Mouse (Mus musculus) heart, adult 2 months (tissue): Measurements from ENCODE around the gene Ahrr. TPM values are rescaled to one million over a fixed set of nuclear protein-coding genes. Genes with fewer than 3 reads are reported as not detected.

Experiments used
- DNase-seq, 2 experiments: peaks; one replicate each; pipeline ENCODE4 v3.0.0; 2021
- H3K27ac ChIP-seq: fragments of 200-600 bp; 2 replicates; pipeline ENCODE4 v1.8.1; 2022
- H3K27me3 ChIP-seq: fragments of 200-500 bp; 2 replicates; pipeline ENCODE4 v1.6.1; 2012; ENCODE audit warnings: mild to moderate bottlenecking, low read length, inconsistent platforms, mixed read lengths; ENCODE audit not compliant: control insufficient read depth, insufficient read depth
- H3K36me3 ChIP-seq: fragments of 200-500 bp; 2 replicates; pipeline ENCODE4 v1.6.1; 2012; ENCODE audit warnings: low read length, inconsistent platforms; ENCODE audit not compliant: control insufficient read depth, insufficient read depth
- H3K4me1 ChIP-seq: fragments of 200-500 bp; 2 replicates; pipeline ENCODE4 v1.6.1; 2011; ENCODE audit warnings: low read length; ENCODE audit not compliant: control insufficient read depth, insufficient read depth
- H3K4me3 ChIP-seq: fragments of 200-600 bp; 2 replicates; pipeline ENCODE4 v1.8.1; 2022
- H3K79me2 ChIP-seq: fragments of 200-500 bp; replicated peaks from 2 replicates; pipeline ENCODE4 v1.6.1; 2012; ENCODE audit warnings: mild to moderate bottlenecking, inconsistent platforms, low read length, moderate library complexity, mixed read lengths; ENCODE audit not compliant: control insufficient read depth, insufficient read depth
- H3K9ac ChIP-seq: fragments of 200-500 bp; 2 replicates; pipeline ENCODE4 v1.6.1; 2012; ENCODE audit warnings: low read depth, mild to moderate bottlenecking, control low read depth, inconsistent platforms, low read length, mixed read lengths
- CTCF ChIP-seq: fragments of 200-600 bp; IDR thresholded peaks from 2 replicates; pipeline ENCODE4 v1.8.1; 2022; ENCODE audit warnings: antibody characterized with exemption, mild to moderate bottlenecking, moderate library complexity
- EP300 ChIP-seq: fragments of 200-500 bp; IDR thresholded peaks from 2 replicates; pipeline ENCODE4 v1.6.1; 2011; ENCODE audit warnings: low read depth, low read length, control low read depth; ENCODE audit not compliant: insufficient read depth
- POLR2A ChIP-seq: fragments of 200-500 bp; IDR thresholded peaks from 2 replicates; pipeline ENCODE4 v1.6.1; 2011; ENCODE audit warnings: mild to moderate bottlenecking, low read depth, low read length, control low read depth; ENCODE audit not compliant: insufficient read depth
- WGBS: fragments of 180-500 bp; shearing (Covaris S2); methylation state at CpG from one replicate; pipeline ENCODE4 v1.1.7; 2018; 5-methylcytosine and 5-hydroxymethylcytosine counted together
- intact Hi-C: fragments of 180-260 bp; cut with DNase I; formaldehyde crosslinking; loops from one replicate; pipeline ENCODE4 v1.15.1; 2025
- polyA plus RNA-seq: library from polyadenylated mRNA; depleted of rRNA; stranded (reverse); fragments of >200 nt; gene quantifications from 2 replicates; pipeline ENCODE4 v1.2.3, GENCODE M21; 2012
- total RNA-seq, 2 experiments: library from RNA; stranded (reverse); gene quantifications; 2 replicates each; pipeline ENCODE4 v1.2.3; 2021

The Ahrr gene
- total and polyA plus RNA-seq, 3 experiments: 0.89 to 1.2 (median 0.91) TPM

- H3K4me3 ChIP-seq: peak overlapping the region; percentile 52
- no peaks in the 10 kb centered on the region for H3K36me3 ChIP-seq
- intact Hi-C loops: no loop called here
- WGBS: 6% methylated on average over 35 of the region's 35 CpGs
- no peaks in the 10 kb centered on the region for H3K27me3 ChIP-seq
- peak; percentile 71 to 79 for DNase-seq
- peak overlapping the region; percentile 61 for H3K9ac ChIP-seq
- no peaks in the 10 kb centered on the region for H3K4me1 ChIP-seq
- no peaks in the 10 kb centered on the region for H3K79me2 ChIP-seq
- peak overlapping the region; percentile 58 for H3K27ac ChIP-seq
- TF ChIP-seq EP300 (no peak), CTCF (no peak), POLR2A (no peak)
These were observed 32.5 kb downstream of the Ahrr start for GRCm38 (mm10) chr13:74259460-74260230.

GRCm38 (mm10) chr13:74246494-74246893 is 45.6 kb downstream of the Ahrr start:
- TF ChIP-seq CTCF (no peak), POLR2A (no peak), EP300 (no peak)
- H3K4me1 ChIP-seq: peaks cover 8% of the 10 kb centered on the region
- DNase-seq: no peak
- no peaks in the 10 kb centered on the region for H3K36me3 ChIP-seq
- no peaks in the 10 kb centered on the region for H3K79me2 ChIP-seq
- no peak overlapping the region for H3K9ac ChIP-seq
- H3K27ac ChIP-seq: no peak overlapping the region
- H3K27me3 ChIP-seq: no peaks in the 10 kb centered on the region
- intact Hi-C loops: loop anchor here (5.0 kb wide), 1 partner anchor 51 kb away; no protein-coding TSS in a partner anchor
- no peak overlapping the region for H3K4me3 ChIP-seq

GRCm38 (mm10) chr13:74245899-74246231 is 46.3 kb downstream of the Ahrr start:
- H3K4me3 ChIP-seq: peak overlapping the region; percentile 23; the same call in 1 of the 2 replicates
- H3K36me3 ChIP-seq: no peaks in the 10 kb centered on the region
- 48% methylated on average over 4 of the region's 4 CpGs for WGBS
- intact Hi-C loops: loop anchor here (5.0 kb wide), 1 partner anchor 51 kb away; no protein-coding TSS in a partner anchor
- H3K4me1 ChIP-seq: peaks cover 8% of the 10 kb centered on the region
- no peak overlapping the region for H3K9ac ChIP-seq
- peak overlapping the region; percentile 58 for H3K27ac ChIP-seq
- H3K27me3 ChIP-seq: no peaks in the 10 kb centered on the region
- DNase-seq: no peak
- TF ChIP-seq POLR2A (no peak), CTCF (no peak), EP300 (no peak)
- H3K79me2 ChIP-seq: no peaks in the 10 kb centered on the region

GRCm38 (mm10) chr13:74245214-74245898 is 46.8 kb downstream of the Ahrr start:
- WGBS: 10% methylated on average over 17 of the region's 17 CpGs
- intact Hi-C loops: loop anchor here (5.0 kb wide), 1 partner anchor 52 kb away; no protein-coding TSS in a partner anchor
- peak; percentile 69 to 82 for DNase-seq
- Histone ChIP-seq H3K36me3 (no peaks in the 10 kb centered on the region), H3K4me1 (peaks cover 8% of the 10 kb centered on the region), H3K79me2 (no peaks in the 10 kb centered on the region), H3K27ac (peak overlapping the region; percentile 58), H3K27me3 (no peaks in the 10 kb centered on the region), H3K9ac (no peak overlapping the region), H3K4me3 (peak overlapping the region; percentile 23; the same call in 1 of the 2 replicates)
- TF ChIP-seq EP300 (peak; percentile 28; the same call in 1 of the 2 replicates), POLR2A (no peak), CTCF (no peak)

- no peak for DNase-seq
- 76% methylated on average over 7 of the region's 7 CpGs for WGBS
These were observed 54.6 kb downstream of the Ahrr start for GRCm38 (mm10) chr13:74237574-74237973.

More at GRCm38 (mm10) chr13:74237574-74237973, 54.6 kb downstream of the Ahrr start:
- no peak overlapping the region for H3K4me3 ChIP-seq
- H3K36me3 ChIP-seq: no peaks in the 10 kb centered on the region
- intact Hi-C loops: no loop called here
- no peaks in the 10 kb centered on the region for H3K27me3 ChIP-seq
- TF ChIP-seq EP300: no peak
- TF ChIP-seq CTCF: no peak
- TF ChIP-seq POLR2A: no peak
- H3K9ac ChIP-seq: no peak overlapping the region
- no peaks in the 10 kb centered on the region for H3K79me2 ChIP-seq
- H3K27ac ChIP-seq: no peak overlapping the region
- H3K4me1 ChIP-seq: no peaks in the 10 kb centered on the region
